Mouse (Mus musculus) thymus, postnatal 36 days (tissue): ENCODE measurements around the gene Pard3b.

Experiments used
- DNase-seq, 2 experiments: peaks; one replicate each; pipeline ENCODE4 v3.0.0; 2022; ENCODE audit warnings: mixed read lengths in 2 of 2

Gene Pard3b

DNA sequence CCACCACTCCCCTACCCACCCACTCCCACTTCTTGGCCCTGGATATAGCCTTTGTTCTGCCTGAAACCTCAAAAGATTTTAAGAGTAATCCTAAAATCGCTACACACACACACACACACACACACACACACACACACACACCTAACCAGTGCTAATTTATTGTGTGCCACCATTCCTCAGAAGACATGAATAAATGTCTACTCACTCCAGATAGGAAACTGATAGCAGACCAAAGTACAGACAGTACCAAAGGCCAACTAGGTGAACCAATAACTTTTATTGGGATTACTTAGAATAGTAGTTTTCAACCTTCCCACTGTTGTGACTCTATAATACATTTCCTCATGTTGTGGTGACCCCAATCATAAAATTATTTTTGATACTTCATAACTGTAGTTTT lies 483.8 kb downstream of the Pard3b start:
- DNase-seq, result no peak

DNA sequence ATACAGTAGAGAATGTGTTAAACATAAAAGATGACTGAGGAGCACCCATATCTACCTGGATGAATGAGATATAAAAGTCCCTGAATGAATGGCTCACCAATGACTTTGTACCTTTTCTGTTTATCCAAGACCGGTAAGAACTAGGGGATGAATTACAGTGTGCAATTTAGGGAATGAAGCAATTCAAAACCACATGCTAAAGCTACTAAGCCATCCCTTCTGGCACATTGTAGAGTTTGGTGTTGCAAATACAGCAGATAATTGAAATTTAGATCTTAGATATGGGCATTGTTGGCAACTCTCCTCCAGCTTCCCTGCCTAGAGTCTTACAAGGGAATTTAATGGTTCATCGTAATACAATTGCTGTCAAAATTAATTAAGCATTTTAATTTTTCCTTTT lies 490.6 kb downstream of the Pard3b start:
- no peak for DNase-seq

DNA sequence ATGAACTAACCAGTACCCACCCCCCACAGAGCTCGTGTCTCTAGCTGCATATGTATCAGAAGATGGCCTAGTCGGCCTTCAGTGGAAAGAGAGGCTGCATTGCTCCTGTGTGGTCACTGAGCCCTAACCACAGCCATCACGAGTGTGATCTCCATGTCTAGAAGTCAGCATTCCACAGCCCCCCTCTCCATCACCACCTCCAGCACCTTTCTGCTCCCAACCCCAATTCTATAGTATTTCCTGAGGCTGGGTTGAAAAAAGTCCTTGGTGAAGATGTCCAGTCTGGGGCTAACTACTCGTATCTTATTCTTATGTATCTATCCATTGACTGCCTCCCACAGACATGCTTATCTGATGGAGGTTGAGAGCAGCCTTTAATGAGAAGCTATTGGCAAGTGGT lies 509.5 kb downstream of the Pard3b start:
- no peak for DNase-seq

DNA sequence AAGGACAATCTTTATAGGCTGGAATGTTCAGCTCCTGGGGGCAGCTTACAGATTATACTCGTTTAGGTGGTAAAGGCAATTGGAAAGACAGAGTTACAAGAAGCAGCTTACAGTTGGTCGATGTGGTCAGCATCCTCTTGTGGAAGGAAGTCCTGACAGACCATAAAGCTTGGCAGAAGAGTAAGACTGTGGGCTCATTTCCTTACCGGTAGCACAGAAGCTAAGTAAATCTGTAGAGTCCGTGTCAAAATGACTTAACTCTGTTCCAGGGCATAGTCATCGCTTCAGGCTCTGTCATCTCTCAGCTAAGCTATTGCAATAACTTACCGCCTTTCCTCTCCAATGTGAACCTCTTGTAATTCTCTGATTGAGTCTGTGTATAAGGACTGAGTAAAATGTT lies 510.2 kb downstream of the Pard3b start:
- no peak for DNase-seq

DNA sequence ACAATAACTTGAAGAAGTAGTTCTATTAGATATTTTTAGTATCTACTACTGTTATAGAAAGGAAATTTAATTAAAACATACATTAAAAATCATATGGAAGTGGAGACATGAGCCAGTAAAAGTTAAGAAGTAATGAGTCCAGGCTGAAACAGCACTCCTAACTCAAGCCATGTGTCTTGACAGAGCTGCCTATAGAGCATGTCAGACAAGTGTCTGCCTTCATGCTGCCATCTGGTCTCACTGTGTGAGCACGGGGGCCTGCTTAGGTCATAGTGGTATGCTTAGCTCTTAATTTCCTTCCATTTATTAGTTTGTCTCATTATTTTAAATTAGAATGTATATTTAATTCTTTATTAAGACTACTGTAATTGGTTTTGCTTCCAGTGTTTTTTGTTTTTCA lies 517.3 kb downstream of the Pard3b start:
- no peak for DNase-seq

DNA sequence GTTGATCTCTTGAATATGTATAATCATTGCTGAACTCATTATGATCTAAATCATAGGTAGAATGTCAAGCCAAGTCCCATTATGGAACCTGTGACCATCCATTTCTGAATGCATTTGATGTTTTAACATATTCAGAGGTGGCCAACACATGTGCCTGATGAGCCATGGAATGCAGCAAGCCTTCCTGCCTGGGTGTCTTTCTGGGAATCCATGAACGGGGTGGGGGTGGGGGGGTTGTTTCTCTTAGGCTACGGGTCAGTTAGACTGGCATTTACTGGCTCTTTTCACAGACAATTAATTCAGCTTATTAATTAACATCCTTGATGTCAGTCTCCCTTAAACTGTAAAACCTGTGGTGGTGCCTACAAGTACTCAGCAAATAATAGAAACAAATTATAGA lies 521.0 kb downstream of the Pard3b start:
- DNase-seq, result no peak

DNA sequence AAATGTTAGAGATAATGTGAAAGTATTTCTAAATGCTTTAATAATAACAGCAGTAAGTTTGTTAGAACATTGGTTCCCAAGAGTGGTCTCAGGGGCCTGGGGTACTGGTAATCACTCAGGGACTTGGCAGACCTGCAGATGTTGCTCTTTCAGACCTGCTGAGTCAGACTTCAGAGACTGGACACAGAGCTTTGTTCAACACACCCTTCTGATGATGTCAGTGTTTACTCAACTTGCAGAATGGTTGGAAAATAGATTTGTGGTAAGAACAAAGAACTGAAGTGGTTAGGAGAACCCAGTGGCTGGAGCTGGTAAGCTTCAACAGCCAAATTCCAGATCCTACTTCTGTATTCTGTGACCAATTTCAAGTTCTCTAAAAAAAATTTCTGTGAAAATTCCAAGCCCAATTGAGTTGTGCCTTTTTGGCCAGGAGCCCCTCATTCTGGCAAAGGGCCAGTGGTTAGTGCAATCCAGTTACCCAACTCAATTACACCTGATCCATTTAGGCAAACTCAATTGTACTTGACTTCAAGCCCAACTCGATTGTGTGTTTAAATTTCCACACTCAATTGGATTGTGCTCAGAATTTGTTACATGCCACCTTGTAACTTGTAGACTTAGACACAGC lies 536.5 kb downstream of the Pard3b start:
- DNase-seq, result no peak

DNA sequence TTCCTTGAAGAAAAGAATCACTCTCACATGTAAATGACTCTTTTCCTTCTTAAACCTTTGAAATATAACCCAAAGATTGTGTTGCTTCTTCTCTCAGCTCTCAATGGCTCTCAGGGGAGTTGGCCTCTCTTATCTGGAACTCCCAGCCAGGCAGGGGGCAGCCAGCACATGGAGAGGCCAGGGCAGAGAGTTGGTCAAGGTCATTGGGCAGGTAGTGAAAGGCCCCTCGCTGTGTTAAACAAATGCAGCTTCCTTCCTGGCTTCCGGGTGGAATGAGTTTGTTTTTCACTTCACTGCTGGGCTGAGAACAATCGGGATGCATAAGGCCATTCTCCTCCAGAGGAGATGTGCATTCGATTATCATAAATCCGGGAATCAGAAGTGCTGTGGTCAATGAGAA lies 543.0 kb downstream of the Pard3b start:
- no peak for DNase-seq

DNA sequence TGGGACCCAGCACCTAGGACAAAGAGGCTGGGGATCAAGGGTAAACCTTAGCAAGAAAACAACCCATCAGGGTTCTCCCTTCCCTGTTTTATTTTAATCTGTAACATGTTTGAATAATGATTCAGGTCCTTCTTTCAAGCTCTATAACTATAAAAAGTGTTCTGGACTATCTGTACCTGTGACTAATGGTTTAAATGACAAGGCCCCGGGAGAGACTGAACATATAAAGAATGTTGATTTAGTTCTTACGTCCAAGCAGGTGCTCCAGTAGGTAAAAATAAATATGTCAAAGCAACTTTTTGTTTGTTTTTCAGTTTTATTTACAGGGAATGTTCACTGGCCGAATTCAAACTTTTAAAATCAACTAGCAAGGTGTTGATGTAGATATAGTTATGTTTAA lies 544.0 kb downstream of the Pard3b start:
- no peak for DNase-seq

DNA sequence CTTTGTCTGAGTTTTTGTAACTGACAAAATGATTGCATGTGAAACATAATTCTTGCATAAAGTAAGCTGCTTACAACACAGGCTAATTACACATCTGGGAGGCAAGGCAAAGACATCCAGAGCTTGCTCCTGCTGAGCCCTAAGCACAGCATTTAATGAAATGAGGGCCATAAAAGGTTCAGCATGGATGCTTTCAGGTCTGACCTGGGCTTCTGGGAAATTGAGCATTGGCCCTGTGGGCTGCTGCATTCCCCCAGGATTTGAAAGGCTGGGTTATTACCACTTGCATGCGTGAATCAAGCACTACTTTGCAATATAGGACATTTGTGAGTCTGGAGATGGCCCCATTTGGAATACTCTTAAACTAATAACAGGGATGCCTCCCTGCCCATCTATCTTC lies 552.2 kb downstream of the Pard3b start:
- no peak for DNase-seq

DNA sequence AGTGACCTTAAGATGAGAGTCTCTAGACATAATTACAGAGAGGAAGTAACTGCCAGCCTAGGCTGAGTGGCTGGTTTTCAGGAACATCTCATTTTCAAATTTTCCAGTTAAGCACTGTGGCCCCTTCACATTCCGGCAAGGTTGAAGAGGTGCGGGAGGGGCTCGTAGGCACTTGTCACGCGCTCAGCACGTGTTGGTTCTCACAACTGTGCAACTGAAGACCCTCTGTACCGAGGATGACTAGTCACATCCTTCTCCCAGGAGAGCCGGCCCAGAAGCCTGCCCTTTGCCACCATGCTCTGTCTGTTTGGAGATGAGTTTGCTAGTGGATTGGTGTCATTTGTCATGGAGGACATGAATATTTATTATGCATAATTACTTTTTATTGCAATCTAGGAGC lies 558.9 kb downstream of the Pard3b start:
- no peak for DNase-seq

DNA sequence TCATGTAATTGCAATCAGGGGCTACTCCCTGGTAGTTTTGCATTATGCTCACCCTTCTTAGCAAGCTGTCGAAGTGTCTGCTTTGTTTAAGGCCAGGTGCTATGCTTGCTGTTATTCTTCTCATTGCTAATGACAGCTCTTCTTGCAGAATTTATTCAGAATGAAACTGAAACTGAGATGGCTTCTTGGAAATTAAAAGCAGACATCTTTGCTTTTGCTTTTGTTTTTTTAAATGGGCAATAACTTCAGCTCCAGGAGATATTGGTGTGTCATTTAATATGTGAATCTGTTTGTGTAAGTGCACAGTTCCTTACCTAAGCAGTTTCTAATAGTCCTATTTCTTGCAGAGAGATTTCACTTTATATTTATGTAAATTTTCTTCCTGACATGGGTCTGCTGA lies 562.3 kb downstream of the Pard3b start:
- no peak for DNase-seq

DNA sequence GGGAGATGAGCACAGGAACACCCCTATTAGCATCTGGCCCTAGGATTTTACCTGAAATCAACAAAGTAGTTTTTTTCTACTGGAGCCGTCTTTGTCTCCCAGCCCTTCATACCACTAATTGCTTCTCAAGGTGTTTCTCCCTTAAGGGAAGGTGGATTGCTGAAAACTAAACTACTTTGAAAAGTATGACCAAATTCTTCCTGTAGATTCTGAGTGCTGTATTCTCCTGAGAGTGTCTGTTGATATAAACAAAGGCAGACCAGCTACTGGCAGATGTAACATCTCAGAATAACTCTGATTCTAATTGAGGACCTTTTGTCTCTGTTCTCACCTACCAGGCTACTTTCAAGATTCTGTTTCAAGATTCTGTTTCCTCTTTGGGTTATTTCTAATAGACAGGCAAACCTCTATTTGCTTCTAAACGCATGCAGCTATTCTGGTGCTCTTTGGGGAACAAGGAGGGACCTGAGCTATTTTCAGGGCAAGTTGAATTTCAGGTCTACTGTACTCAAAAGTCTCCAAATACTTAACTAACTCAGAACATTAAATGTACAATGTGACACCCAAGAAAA lies 563.1 kb downstream of the Pard3b start:
- no peak for DNase-seq

DNA sequence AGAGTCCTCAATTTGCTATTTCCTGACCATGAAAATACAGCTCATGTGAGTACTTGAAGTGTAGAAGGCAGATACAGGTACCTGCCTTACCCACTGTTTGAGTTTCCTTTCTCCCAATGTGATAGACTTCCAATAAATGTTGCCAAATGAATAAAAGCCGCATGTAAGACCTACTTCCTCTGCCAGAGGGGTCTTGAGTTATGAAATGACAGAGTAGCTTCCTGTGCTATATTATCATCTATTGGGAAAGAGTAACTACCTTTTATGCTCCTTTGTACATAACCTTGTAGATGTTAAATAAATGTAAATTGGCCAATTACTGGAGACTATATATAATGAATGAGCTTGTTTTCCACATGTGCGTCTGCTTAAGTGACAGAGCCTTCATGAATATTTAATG lies 574.7 kb downstream of the Pard3b start:
- no peak for DNase-seq

DNA sequence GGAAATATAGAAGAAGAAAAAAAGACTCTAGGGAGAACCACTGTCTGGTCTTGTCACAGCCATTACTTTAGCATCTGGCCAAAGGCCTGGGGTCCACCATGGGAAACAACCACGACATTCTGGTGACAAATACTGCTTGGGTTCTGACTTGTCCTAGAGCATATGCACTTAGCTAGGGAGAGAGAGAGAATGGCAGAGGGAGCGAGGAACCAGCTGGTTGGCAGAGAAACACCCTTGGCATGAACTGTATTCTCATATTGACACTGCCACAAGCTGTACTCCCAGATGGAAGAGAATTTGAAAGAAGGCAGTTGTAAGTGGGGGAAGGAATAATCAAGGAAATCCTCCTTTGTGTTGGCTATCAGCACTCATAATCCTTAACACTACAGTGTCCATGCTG lies 577.2 kb downstream of the Pard3b start:
- DNase-seq, result no peak

DNA sequence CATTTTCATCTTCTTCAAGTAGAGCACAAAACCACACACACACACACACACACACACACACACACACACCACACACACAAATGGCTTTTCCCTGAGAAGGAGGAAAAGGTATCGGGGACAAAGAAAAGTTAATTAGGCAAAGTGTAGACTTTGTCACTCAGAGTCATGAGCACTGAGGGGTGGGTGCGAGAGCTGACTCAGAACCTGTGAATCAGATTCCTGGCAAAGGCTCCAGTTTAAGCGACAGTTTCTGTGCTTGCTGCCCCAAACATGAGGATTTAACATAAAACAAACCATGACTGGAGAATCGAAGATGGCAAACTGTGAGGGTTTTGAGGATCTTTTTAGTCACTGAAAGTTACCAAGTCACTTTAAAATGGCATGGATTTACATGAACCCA lies 577.9 kb downstream of the Pard3b start:
- DNase-seq, result no peak

DNA sequence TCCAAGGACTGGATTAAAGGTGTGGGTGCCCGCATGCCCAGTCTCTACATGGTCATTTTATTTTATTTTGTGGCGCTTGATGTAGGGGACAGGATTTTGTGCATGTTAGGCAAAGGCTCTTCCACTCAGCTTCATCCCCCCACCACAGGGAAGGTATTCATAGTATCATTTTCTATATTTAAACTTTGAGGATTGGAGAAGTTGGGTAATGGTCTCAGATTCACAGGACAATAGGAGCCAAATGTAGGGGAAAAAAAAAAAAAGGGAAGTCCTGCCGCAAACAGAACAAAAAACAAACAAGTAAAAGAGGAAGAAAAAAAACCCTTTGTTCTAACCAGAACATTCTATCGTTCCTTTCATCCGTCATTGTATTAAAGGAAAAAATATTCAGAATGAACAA lies 590.5 kb downstream of the Pard3b start:
- DNase-seq, result no peak

DNA sequence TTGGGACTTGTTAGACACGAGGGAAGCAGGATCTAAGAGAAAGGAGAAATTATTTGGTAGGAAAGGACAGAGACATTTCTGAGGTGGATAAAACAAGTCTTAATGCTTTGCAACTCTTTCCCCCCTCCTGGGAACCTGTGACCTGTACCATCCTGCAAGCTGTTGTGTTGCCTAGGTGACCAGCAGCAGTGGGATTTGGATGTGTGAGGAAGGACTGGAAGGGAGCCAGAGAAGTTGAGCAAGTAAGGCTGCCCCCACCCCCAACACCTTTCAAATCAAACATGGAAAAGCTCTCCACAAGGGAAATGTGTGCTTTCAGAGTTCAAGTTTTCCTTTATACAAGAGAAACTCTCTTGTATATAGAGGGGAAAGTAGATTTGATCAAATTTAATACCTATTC lies 595.4 kb downstream of the Pard3b start:
- DNase-seq, result no peak

DNA sequence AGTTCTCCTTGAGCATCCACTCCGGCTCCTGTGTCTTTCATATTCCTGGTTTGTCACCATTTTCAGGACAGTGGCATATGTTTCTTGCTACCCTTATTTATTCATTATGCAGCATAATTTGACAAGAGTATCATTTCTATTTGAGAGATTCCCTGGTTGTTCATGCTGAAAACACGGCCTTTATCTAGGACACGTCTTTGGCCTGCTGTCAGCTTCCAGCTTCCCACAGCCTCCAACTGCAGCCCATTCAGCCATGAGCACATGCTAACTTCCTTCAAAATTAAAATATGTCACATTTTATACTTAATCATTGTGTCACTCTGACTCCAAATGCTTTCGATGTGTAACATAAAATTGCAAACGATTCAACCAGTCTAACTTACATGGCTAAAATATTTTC lies 596.5 kb downstream of the Pard3b start:
- DNase-seq, result no peak

DNA sequence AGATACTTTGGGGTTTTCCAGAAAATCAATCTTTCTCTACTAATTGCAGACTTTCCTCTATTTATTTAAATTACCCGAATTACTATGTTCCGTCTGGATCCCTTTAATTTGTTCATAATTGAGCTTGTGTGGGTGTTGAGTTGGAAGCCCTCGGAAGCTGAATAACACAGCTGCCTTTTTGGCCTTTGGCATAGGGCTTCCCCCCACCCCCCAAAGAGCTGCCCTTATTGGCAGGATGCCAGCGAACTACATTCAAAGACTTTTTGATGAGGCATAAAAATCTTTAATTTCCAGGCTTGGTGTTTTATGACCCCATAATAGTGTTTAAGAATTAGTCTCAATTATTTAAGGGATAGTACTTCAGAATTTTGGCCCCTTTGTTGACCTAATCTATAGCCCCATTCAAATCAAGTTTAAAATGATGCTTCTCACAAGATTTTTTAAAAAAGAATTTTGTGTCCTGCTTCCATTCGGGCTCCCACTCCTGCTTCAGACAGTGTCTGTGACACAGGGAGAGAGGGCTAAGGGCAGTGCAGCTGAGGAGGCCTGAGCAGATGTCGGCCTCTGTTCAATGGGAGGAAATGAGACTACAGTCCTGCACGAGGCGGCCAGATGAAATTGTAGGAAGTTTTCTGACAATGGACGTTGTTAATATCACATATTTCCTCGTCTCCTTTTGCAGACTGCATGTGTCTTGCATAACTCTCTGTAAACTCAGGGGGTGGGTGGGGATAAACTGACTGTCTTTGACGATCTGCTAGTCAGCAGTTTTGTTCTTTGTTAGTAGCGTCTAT lies 605.8 kb downstream of the Pard3b start:
- DNase-seq, result no peak

DNA sequence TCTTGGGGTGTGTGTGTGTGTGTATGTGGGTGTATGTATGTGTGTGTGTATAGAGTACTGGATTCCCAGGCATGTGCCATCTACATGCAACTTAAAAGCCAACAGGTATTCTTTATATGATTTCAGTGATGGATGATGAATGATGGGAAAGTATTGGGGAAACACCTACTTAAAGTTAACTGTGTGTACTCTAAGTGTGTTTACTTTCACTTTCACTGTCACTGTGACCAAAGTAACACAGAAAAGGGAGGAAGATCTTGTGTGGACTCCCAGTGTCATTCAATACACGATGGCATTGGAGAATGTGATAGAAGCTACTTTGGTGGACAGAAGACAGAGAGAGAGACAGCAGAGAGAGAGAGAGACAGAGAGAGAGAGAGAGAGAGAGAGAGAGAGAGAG lies 613.8 kb downstream of the Pard3b start:
- DNase-seq, result no peak

DNA sequence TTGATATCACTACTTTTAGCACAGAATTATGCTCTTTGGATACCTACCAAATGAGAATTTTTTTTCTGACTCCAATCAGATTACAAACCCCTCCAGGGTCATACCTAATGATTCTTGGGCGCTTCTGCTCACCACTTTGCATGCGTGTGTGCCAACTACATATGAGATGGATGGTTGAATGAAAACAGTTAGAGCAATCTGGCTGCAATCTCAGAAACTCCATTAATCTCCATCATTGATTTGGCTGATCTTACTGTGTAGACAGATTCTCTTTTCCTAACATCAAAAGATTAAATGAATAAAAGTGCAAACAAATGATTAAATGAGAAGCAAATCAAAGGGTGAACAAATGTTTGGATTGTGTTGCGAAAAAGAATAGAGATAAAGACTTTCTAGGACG lies 615.7 kb downstream of the Pard3b start:
- no peak for DNase-seq

DNA sequence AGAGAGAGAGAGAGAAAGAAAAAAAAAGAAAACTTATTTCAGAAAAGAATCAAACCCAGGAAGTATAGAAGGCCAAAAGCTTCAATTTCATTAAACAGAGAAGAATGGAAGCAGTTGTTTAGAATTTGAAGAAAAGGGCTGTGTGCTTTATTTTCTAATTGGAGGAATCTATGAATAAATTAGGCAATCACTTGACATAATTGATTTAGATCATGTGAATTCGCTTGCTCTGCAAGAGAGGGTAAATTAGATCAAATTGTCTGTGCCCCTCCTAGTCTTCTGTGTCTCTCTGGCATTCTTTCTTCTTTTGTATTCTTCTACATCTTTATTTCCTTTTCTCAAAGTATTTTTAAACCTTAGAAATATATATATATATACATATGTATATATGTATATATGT lies 616.3 kb downstream of the Pard3b start:
- no peak for DNase-seq

DNA sequence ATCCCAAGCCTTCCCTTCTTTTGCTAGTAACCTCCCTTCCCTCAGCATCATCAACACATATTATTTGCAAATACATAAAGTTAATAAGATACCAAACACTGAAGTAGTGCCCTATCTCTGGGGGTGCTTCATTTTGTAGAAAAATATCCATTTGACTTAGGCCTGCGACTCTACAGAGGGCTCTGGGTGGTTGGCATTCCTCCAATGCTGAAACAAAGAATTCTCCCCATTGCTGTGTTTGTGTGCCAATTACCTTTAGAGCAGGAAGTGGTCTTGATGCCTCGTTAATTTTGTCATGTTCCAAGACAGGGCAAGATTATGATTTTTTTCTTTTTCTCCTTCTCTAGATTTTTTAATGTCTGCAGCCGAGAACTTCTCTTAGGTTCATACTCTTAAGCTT lies 637.8 kb downstream of the Pard3b start:
- no peak for DNase-seq

DNA sequence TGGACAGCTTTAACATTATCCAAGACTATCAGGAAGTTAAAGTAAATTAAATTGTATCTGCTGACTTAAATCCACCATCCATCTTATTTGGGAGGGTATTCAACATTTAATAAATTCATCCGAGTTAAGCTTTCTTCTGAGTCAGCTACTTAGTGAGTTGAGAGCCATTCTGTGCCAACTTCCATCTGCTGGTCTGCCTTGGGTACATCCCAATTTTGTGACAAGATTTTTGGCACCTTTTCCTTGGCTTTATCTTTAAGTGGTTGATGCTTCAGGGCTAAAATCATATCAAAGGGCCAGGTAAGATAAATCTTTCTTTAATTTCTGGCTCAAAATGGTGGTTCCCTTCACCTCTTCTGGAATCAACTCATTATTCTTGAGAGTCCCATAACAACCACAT lies 640.0 kb downstream of the Pard3b start:
- no peak for DNase-seq
